Mouse (Mus musculus) adrenal gland, postnatal 25 days (tissue): ENCODE measurements around the gene Nutf2. TPM values are rescaled to one million over a fixed set of nuclear protein-coding genes. Genes with fewer than 3 reads are reported as not detected.
A peak's percentile ranks its signal among the peaks of the same experiment; 100 is the strongest.
"Not testable (repeated sequence)": the region's sequence is repeated elsewhere in the genome, so short reads cannot be mapped to it uniquely, and the experiment has no call there.

Experiments used
- DNase-seq: peaks from one replicate; pipeline ENCODE4 v3.0.0; 2021; ENCODE audit warnings: mixed read lengths
- long read RNA-seq: library from polyadenylated mRNA; stranded (forward); transcript quantifications from one replicate; pipeline ENCODE4 v2.0.0, GENCODE M21; 2021
- total RNA-seq: library from RNA; stranded (reverse); gene quantifications from 2 replicates; pipeline ENCODE4 v1.2.3, GENCODE M21; 2021

The Nutf2 gene
- total RNA-seq = 36.3 and 56.0 TPM in 2 replicates
- long read RNA-seq, transcript Nutf2-201 (5 exons, 948 nt) = major isoform, 55 of 66 reads
- long read RNA-seq, partial matches to known transcripts = 1 of 66 reads
- long read RNA-seq, other reads (novel, unspliced or antisense) = 7 of 66 reads

DNA sequence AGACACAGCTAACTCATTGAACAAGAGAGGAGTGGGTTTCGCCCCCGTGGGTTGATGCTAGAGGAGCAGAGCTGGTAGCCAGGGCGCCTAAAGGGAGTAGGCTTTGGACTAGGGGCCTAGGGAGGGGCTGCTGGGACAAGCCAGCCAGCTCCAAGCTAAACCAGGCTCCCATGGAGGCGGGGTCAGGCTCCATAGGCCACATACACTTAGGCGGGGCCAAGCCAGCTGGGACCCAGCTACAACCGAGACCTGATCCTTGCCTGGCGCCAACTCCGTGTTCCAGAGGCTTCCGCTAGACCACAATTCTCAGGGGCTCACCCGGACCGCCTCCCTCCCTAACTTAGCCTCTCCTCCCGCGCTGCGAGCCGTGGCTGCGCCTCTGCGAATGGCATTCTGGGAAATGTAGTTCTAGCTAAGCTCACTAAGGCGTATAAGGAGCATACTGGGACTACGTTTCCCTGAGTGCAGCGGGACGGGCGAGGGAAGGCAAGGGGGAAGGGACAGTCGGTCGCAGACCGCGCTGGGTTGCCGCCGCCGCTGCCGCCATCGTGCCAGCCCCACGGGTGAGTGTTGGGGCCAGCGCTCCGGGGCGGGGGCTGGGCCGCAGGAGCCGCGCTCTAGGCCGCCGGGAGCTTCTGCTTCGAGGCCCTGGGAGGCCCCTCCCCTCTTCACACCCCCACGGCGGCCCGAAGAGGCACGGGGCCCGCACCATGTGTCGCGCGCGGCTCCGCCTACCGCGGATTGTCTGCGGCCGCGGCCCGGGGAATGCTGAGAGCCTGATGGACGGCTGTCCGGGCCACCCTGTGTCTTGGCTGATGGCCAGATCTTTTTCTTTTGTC, at the start of gene Nutf2:
TSS of gene Nutf2 (plus strand) at position 438 of the 839 bp plus-strand sequence.
- peak; percentile 91 for DNase-seq

DNA sequence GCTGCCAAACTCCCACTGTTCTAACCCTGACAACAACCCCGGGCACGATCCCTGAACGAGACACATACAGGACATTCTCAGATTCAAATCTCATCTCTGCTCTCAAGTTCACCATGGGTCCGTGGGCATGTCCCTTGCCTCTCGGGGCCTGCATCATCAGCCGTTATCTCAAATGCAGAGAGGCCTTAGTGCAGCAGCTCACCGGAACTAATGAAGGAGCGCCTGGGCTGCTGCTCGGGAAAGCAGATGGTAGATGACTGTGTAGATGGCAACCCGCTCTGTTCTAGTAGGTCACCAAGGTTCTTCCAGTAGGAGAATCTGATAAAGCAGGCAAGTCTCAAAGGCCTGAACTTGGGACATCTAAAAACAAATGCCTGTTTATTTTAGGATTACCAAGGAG, 49.3 kb upstream of the Nutf2 start:
- no peak for DNase-seq

DNA sequence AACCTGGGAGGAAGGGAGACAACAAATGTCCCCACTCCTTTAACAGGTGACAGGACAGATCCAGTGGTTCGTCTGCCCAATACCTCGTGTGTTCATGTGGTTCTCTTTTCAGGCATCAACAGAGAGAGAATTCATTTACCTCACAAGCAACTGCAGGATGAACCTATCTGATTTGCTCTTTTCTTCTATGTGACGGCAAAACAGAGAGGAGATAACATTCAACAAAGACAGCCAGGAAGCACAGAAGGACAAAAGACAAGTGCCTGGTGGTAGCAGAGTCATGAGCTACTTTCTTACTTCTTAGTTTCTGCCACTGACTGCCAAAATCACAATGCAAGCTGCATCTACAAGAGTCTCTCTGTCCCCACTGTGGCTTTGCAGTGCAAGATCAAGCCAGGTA, 48.8 kb upstream of the Nutf2 start:
- no peak for DNase-seq

DNA sequence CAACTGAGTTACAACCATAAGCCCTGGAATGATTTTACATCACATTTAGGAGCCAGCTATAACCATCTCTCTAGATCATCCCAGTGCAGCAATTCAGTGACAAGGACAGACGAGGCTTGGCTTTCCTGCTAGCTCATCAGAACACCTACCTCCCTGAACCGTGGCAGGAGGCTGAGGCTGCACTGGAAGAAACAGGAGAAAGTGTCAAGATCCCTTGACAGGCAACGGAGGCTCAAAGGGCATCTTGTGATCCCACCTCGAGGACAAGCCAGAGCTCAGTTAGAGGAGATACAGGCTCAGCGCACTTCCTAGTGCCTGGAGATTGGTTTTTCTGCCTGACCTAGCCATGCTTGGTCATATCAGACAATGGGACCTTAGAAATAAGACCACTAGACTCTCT, 47.9 kb upstream of the Nutf2 start:
- no peak for DNase-seq

DNA sequence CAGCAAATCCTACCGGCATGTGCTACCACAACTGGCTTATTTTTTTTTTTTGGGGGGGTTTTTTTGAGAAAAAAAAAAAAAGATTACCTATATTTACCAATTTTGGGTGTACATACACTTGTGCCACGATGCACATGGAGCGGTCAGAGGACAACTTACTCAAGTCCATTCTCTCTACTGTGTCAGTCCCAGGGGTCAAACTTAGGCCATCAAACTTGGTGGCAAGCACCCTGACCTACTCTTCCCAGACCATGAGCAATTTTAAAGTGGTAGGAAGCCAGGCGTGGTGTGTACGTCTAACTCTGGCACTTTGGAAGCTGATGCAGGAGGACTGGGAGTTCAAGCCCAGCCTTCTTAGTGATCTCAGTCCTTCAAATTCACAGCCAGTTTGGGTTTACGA, 47.1 kb upstream of the Nutf2 start:
- DNase-seq = no peak

DNA sequence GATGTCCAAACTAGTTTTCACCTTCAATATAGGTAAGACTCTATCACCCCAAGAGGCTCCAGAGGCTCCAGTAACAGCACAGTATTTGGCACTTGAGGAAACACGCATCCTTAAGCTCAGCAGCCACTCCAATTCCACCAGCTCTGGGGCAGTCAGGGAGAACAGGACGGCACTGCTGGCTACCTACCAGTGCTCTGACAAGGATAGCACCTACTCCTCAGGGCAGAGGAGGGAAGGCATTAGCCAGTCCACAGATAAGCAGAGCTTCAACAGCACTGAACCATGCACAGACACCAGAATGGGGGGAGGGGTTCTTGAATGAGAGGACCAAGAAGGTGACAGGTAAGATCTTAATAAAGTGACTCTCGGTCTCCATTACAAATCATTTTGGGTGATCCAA, 40.7 kb upstream of the Nutf2 start:
- no peak for DNase-seq

DNA sequence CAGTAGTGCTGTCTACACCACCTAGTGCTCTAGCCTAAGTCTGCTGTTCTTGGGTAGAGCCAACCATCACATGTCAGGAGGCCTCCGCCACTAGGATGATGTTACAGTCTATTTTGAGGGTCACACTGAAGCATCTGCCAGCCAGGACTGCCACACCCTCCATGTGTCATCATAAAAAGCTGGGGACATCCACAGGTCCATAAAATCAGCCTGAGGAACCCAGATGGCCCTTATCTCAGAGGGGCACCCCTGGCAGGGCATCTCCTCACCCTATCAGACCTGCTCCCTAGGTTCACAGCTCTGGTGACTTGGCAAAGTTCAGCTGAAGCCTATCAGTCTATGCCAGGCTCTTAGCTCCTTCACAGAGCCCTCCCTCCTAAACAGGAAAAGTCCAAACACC, 39.5 kb upstream of the Nutf2 start:
- DNase-seq = no peak

DNA sequence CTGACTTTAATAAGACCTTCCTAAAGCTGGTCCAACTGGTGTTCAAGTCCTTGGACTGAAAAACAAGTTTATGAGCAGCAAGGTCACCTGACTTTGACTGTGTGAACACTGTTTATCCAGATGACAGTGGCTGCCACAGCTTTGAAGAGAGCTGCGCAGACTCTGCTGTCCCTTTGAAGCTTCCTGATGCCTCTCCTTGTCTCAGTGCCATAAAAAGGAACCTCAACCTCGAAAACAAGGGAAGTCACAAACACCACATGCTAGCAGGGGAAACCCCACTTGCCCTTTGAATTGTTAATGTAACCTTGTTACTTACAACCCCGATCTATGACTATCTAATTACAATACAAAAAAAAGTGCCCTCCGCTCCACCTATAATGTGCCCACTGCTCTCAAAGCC, 34.9 kb upstream of the Nutf2 start:
- no peak for DNase-seq

DNA sequence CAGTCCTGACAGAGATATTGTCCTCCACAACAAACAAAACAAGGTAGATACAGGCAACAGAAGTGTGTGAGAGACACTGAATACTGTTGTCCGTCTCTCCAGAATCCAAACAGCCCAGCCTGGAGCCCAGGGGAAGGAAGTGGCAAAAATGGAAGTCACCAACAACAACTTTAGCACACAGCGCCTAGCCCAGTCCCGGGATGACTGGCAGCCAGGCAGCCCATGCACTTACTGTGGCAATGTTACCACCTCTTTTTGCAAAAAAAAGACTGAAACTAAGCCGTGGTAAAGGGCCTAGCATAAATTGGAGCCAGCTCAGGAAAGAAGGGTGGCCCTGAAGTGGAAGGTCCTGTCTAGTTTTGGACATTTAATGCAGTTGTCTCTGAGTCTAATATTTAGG, 34.0 kb upstream of the Nutf2 start:
- no peak for DNase-seq

DNA sequence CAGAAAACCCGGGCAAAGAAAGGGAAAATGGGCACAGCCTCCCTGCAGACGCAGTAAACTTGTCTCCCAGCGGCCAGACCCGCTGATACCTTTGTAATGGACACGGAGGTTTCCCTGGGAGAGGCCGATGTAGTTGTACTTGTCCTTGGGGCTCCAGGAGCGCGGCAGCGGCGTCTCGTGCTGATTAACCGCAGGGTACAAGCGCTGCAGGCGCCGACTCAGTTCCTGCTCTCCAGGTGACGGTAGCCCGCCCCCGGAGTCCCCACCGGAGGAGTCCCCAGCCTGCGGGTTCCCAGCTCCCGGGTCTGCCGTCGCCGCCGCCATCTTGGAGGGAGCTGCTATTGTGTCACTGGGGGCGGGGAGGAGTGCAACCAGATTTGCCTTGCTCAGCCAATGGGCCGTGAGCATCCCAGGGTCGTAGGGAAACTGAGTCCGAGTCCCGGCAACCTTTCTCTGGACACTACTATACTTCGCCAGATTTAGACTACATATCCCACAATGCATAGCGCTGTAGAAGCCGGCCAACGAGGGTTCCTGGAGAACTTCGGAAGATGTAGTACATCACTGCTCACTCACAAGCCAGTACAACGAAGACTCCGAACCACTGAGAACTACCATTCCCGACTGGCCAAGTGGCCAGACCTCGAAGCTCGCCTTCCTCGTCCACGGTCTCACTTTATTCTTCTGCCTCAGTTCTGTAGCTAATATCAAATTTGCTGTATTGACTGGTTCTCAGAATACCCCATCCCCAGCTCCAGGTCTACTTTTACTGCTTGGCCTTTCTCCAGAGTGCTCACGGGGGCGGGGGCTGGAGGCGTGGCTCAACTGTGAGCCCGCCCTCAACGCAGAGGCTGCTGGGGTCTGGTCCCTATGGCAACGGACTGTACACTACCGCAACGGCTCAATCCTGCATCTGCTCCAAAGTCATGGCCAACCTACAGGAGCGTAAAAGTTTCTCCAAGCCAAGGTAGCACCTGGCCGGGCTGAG, 33.2 kb upstream of the Nutf2 start, which contains the start of the genes Ranbp10 and Tsnaxip1:
TSS of gene Ranbp10 (minus strand) at position 490 of the 988 bp plus-strand sequence.
TSS of gene Tsnaxip1 (plus strand) at position 871 of the 988 bp plus-strand sequence.
- peak; percentile 91 for DNase-seq

DNA sequence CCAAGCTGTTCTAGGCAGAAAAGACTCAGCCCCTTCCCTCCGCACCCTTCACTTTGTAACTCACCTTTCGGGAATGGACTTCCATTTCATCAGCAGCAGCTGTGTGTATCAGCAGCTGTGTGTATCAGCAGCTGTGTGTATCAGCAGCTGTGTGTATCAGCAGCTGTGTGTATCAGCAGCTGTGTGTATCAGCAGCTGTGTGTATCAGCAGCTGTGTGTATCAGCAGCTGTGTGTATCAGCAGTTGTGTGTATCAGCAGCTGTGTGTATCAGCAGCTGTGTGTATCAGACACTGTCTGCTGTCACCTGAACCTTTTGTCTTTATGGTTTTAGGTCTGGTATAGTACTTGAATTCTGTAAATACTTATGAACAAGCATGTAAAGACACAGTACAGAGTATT, 26.6 kb upstream of the Nutf2 start:
- DNase-seq = not testable (repeated sequence)

DNA sequence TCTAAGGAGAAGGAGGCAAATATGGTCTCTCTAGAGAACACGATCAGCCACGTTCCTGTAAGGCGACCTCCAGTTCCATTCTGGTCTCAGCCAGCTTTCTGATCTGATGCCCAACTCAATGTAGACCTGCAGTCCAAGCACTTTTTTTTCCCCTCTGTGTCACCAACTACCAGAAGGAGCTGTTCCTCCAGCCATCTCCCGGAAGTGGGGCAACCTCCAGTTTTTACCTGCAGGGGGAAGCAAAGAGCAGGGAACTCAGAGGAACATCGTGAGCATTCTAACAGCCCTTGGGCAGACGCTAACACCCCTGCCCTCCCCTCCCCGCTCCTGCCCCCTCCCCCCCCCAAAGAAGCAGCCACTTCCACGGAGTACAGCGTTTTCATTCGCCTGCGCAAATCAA, 25.1 kb upstream of the Nutf2 start:
- DNase-seq = peak; percentile 74

DNA sequence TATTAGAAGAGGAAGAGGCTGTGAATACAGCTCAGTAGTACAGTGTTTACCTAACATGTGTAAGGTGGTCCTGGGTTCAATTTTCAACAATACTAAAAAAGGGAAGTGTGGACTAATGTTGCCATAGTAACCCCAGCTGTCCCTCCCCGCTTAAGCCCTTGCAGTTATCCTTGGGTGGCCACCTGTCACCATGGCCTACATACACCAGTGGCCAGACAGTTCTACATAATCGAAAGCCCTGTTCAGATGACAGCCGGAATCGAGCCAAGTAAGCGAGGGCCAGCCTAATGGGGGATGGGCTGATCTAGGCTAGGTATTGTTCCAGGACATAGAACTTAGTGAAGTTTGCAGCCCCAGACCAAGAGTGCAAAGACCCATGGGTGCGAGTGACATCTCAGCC, 23.4 kb upstream of the Nutf2 start:
- DNase-seq = no peak

DNA sequence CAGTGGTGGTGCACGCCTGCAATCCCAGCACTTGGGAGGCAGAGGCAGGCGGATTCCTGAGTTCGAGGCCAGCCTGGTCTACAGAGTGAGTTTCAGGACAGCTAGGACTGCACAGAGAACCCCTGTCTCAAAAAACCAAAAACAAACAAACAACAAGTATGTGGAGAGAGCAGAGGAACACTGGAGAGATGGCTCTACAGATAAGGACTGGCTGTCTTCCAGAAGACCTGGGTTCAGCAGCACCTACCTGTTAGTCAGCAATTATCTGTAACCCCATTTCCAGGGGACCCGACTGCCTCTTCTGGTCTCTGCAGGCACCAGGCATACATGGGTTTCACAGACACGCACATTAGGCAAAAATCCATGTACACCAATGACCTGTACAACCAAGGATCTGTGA, 21.2 kb upstream of the Nutf2 start:
- DNase-seq = no peak

DNA sequence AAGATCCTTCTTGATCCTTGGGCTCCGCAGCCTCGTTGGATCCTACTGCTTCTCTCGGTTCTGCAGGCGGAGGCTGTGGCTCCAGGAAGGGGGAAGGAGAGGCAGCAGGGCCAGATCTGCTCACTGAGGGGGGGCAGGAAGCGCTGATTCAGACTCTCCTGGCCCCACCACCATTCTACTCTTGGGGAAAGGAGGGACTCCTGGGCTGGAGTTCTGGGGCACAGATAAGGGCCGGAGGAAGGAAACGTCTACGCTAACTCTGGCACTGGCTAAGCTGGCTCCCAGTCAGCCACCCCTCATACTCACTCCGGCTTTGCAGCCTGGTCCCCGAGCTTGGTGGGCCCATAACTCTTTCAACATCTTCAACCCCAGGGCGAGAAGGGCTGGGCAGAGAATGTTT, 13.7 kb upstream of the Nutf2 start:
- no peak for DNase-seq

DNA sequence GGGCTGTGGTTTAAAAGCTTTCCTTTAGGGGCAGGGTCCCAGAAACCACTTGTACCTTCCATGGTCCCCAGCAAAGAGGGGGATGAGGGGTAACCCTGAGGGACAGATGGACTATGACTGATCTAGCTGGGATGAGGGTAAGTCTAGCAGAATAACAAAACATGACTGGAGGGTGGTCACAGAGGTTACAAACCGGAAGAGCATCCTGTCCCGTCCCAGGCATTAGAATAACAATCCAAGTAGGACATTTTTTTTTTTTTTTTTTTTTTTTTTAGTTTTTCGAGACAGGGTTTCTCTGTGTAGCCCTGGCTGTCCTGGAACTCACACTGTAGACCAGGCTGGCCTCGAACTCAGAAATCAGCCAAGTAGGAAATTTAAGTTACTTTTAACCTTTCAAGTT, 10.4 kb upstream of the Nutf2 start:
- DNase-seq = no peak

DNA sequence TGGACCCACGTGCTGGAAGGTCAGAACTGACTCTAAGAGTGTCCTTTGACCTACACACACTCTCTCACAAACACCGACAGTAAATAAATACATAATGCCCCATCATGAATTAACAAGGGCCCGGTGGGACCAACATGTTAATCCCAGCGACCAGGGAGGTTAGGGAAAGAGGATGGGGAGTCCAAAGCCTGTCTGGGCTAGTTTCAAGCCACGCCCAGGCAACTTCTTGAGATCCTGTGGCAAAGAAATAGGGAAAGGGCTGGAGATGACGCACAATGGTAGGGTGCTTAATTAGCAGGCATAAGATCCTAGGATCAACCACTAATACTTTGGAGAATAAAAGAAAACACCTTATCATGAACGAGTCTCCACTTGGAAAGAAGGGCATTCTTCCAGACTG, 9.8 kb upstream of the Nutf2 start:
- DNase-seq = no peak

DNA sequence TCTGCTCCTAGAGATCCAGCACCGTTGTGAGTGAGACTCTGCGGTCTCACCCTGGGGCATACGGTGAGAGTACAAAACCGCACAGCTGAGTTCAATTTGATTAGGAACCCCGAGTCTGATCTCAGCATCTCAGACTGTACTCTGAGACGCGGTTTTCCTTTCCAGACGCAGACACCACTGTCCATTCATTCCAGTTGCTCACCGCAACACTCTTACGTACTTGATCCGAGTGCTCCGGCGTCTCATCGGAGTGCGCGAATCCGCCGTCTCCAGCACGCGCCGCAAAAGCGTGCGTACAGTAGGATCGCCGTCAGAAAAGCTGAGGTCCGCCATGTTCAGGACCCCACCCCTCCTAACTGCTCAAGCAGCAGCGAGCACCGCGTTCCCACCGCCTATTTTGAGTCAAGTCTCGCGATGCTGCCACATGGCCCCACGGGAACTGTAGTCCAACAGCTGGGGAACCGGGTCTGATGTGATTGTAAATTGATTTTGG, 8.7 kb upstream of the Nutf2 start:
- peak; percentile 89 for DNase-seq

DNA sequence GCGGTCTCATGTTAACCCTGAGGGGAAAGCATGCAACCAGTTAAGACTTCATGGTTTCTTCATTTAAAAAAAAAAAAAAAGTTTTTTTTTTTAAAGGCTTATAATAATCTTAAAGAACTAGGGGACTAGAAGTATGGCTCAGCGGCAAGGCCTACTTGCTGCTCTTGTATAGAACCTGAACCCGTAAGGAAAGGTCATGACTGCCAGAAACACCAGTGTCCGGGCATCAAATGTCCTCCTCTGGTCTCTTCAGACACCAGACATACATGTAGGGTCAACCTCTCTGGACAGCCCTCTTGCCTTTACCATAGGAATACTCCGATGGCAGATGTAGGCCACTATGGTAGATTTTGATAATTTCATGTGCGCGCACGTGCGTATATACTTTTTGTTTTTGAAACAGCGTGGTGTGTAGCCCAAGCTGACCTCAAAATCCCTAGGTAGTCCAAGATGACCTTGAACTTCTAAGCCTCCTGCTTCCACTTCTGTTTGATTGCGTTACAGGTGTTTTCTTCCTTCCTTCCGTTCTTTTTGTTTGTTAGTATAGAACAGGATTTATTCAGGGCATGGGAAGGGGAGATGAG, 8.1 kb upstream of the Nutf2 start:
- DNase-seq = no peak

DNA sequence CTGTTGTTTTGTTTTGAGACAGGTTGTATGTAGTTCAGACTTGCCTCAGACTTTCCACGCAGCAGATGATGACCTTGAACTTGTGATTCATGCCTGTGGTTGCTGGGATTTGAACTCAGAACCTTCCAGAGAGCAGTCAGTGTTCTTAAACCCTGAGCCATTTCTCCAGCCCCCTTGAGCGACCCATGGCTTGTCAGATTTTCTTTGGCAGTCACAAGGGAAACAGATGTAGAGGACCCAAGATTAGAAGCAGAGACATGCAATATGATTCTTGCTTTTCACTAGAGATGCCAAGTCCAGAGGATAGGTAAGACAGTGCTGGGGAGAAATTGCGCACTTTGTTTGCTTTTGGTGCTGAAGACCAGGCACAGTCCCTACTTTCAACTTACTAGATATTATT, 7.2 kb upstream of the Nutf2 start, which contains the start of gene Cenpt:
TSS of gene Cenpt (minus strand) at position 101 of the 400 bp plus-strand sequence.
- no peak for DNase-seq

DNA sequence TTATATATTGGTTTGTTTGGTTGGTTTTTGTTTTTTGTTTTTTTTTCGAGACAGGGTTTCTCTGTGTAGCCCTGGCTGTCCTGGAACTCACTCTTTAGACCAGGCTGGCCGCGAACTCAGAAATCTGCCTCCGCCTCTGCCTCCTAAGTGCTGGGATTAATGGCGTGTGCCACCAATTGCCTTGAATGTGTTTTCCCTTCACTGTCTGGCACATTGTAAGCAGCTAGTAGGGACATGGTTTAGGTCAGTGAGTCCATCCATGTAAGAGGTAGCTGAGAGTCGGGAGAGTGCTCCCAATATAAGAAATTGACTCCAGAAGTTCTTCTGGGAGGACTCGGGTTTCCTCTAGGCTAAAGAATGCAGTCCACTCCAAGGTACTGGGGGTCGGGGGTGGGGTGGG, 6.1 kb upstream of the Nutf2 start:
- DNase-seq = no peak

DNA sequence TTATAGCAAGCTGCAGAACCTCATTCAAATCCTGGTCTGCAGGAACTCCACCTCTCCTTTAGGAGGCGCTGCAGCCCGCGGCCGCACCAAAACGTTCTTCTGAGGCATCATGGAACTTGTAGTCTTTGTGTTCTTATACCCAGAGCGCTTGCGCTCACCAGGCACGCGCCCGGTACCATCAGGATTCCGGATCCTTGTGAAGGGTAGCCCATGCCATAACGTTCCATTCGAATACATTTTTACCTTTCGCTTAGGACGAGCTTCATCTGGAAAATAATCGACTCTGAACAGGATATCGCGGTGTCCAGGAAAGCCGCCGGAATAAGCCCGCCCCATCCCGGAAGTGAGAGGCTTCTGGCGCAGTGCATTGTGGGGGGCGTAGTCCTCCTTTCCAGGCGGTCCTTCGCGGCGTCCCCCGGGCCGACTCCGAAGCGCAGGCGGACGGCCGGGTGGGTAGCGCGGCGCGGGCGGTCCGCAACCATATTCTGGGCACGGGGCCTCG, 5.6 kb upstream of the Nutf2 start, which contains the start of gene Thap11:
TSS of gene Thap11 (plus strand) at position 418 of the 502 bp plus-strand sequence.
- DNase-seq = peak; percentile 91
